ENCODE assay signal across 8 mouse cellular contexts in genomic region chr12:104418340-104419135, GRCm38 (mm10). TPM values are rescaled to one million over a fixed set of nuclear protein-coding genes. Genes with fewer than 3 reads are reported as not detected.
DNase-seq lines count a peak whose midpoint lies in the region; ATAC-seq lines count a peak whose summit lies in the region.

No protein-coding gene starts in this region.

- peak; percentile 77 for DNase-seq in Muller cell, postnatal 12 days (ENCODE audit: inconsistent ontology term)
- DNase-seq in cerebellum, adult 9-11 months, result peak; percentile 49
- peak; percentile 83 to 84 for DNase-seq in frontal cortex, postnatal 25 days (ENCODE audit: low spot score in 2 of 2)
- peak; percentile 88 to 96 for DNase-seq in layer of hippocampus, postnatal 25 days (ENCODE audit: extremely low spot score in 1 of 2, low spot score in 1 of 2)
- DNase-seq in lung, postnatal 10 days, result peak; percentile 89
- peak; percentile 33 for DNase-seq in retina, adult 2 months (ENCODE audit: low read depth, low spot score)
- DNase-seq in thymus, postnatal 36 days, result peak; percentile 60 to 73

- peak overlapping the region; percentile 59 for H3K4me2 ChIP-seq in hindbrain, embryonic 15.5 days

- H3K36me3 ChIP-seq in hindbrain, embryonic 15.5 days, result no peaks in the 10 kb centered on the region

- ATAC-seq in hindbrain, embryonic 15.5 days (ENCODE audit: low FRiP score, low read depth), result peak; percentile 80

- H3K4me1 ChIP-seq in hindbrain, embryonic 15.5 days (replicated peaks), result peaks cover 5% of the 10 kb centered on the region; the same call in 1 of the 2 replicates

- peak overlapping the region; percentile 32 for H3K4me3 ChIP-seq in hindbrain, embryonic 15.5 days

- no peak overlapping the region; the same call in 1 of the 2 replicates for H3K9ac ChIP-seq in hindbrain, embryonic 15.5 days

- no peaks in the 10 kb centered on the region for H3K27me3 ChIP-seq in hindbrain, embryonic 15.5 days

- H3K9me3 ChIP-seq in hindbrain, embryonic 15.5 days, result no peaks in the 10 kb centered on the region

- WGBS in hindbrain, embryonic 15.5 days, result 16% methylated on average over 14 of the region's 17 CpGs

- no peak overlapping the region for H3K27ac ChIP-seq in hindbrain, embryonic 15.5 days (replicated peaks)

RNA-seq across cellular contexts. Expression of gene Serpina3n, which starts 12.0 kb away (rescaled TPM):
- polyA plus RNA-seq in hindbrain, embryonic 15.5 days (2015; fragmentation: Nextera tagmentation; extraction: Ambion mirVana), result 1.7 TPM in 2 replicates
- 10 to 100 TPM; 72.2 to 78.7 TPM for total RNA-seq in layer of hippocampus, postnatal 25 days (2021)

RNA-seq across cellular contexts. Expression of gene Gsc, which starts 54.6 kb away (rescaled TPM):
- 0.16 and 0.21 TPM in 2 replicates for polyA plus RNA-seq in hindbrain, embryonic 15.5 days (2015; fragmentation: Nextera tagmentation; extraction: Ambion mirVana)
- not detected for total RNA-seq in layer of hippocampus, postnatal 25 days (2021)

Comparison
In these comparisons a context has a peak if more than half of its experiments do, and no peak if none do; other contexts are left out.
1. DNase-seq: peak in every context shown above with its lines; median percentile 92 in layer of hippocampus, postnatal 25 days; 89 in lung, postnatal 10 days; 84 in frontal cortex, postnatal 25 days; 77 in Muller cell, postnatal 12 days; 66 in thymus, postnatal 36 days; 49 in cerebellum, adult 9-11 months; 33 in retina, adult 2 months.